In genomic region chr16:84703769-84704660, GRCm38 (mm10) we compare ENCODE assay signal across 8 mouse cellular contexts. TPM values are rescaled to one million over a fixed set of nuclear protein-coding genes. Genes with fewer than 3 reads are reported as not detected.
DNase-seq lines count a peak whose midpoint lies in the region; ATAC-seq and TF ChIP-seq lines count a peak whose summit lies in the region.

No protein-coding gene starts in this region.

- no peak for TF ChIP-seq CTCF in spleen, adult 2 months (IDR thresholded peaks at IDR 0.05; ENCODE audit: extremely low read depth, insufficient read depth, insufficient read length, insufficient replicate concordance)

- peak; percentile 2 for DNase-seq in embryo, embryonic 10.5 days (ENCODE audit: low spot score)
- no peak for DNase-seq in embryo, embryonic 10 days (ENCODE audit: low spot score)
- DNase-seq in spleen, adult 2 months (ENCODE audit: low read depth in 1 of 2, low spot score in 2 of 2), result no peak
- DNase-seq in spleen, postnatal 36 days (ENCODE audit: low spot score in 2 of 2), result no peak
- DNase-seq in limb, embryonic 14.5 days (ENCODE audit: low spot score), result no peak
- DNase-seq in frontal cortex, adult 2 months (ENCODE audit: extremely low spot score in 1 of 2, low spot score in 1 of 2), result no peak
- no peak for DNase-seq in layer of hippocampus, adult 11-12 months (ENCODE audit: low spot score)

- TF ChIP-seq POLR2A in spleen, adult 2 months (IDR thresholded peaks at IDR 0.05; ENCODE audit: low read depth, low read length), result no peak
- no peak for TF ChIP-seq POLR2A in limb, embryonic 14.5 days (IDR thresholded peaks at IDR 0.05; ENCODE audit: borderline replicate concordance, extremely low read depth, insufficient read depth, insufficient read length)

- H3K4me2 ChIP-seq in limb, embryonic 14.5 days (replicated peaks; ENCODE audit: low read depth, low read length, severe bottlenecking), result peak overlapping the region; percentile 94
- H3K4me2 ChIP-seq in stomach, embryonic 15.5 days, result peak overlapping the region; percentile 97

- WGBS in spleen, adult 2 months, result 61% methylated on average over 13 of the region's 13 CpGs
- 57% methylated on average over 13 of the region's 13 CpGs for WGBS in limb, embryonic 14.5 days
- 57% methylated on average over 13 of the region's 13 CpGs for WGBS in stomach, embryonic 15.5 days

- H3K27me3 ChIP-seq in spleen, adult 2 months (ENCODE audit: control insufficient read depth, insufficient read depth, low read length), result no peaks in the 10 kb centered on the region
- no peaks in the 10 kb centered on the region; the same call in 1 of the 2 replicates for H3K27me3 ChIP-seq in limb, embryonic 14.5 days (ENCODE audit: control insufficient read depth, insufficient read depth, low read length)
- 0 out of 2 replicates have a peak, but pooled peaks cover 7% of the 10 kb centered on the region for H3K27me3 ChIP-seq in stomach, embryonic 15.5 days (replicated peaks)

- peaks cover 3% of the 10 kb centered on the region for H3K4me1 ChIP-seq in spleen, adult 2 months (ENCODE audit: control insufficient read depth, insufficient read depth, insufficient read length)
- peaks cover 7% of the 10 kb centered on the region; the same call in 1 of the 2 replicates for H3K4me1 ChIP-seq in limb, embryonic 14.5 days (ENCODE audit: control insufficient read depth, insufficient read depth, low read length)
- H3K4me1 ChIP-seq in stomach, embryonic 15.5 days, result peaks cover 5% of the 10 kb centered on the region; the same call in 1 of the 2 replicates

- peak overlapping the region; percentile 77 for H3K4me3 ChIP-seq in spleen, adult 2 months (ENCODE audit: extremely low read depth, insufficient read depth, insufficient read length)
- H3K4me3 ChIP-seq in limb, embryonic 14.5 days (replicated peaks; ENCODE audit: low read length), result peak overlapping the region; percentile 58
- peak overlapping the region; percentile 61 for H3K4me3 ChIP-seq in stomach, embryonic 15.5 days (replicated peaks)

- H3K36me3 ChIP-seq in spleen, adult 2 months (ENCODE audit: control insufficient read depth, insufficient read depth, low read length), result no peaks in the 10 kb centered on the region
- H3K36me3 ChIP-seq in limb, embryonic 14.5 days (ENCODE audit: control insufficient read depth, insufficient read depth, low read length), result no peaks in the 10 kb centered on the region
- H3K36me3 ChIP-seq in stomach, embryonic 15.5 days, result no peaks in the 10 kb centered on the region

- no peak for ATAC-seq in limb, embryonic 14.5 days (ENCODE audit: low FRiP score, low read depth)
- ATAC-seq in stomach, embryonic 15.5 days (ENCODE audit: insufficient read depth, low FRiP score, low read depth), result no peak

- H3K9ac ChIP-seq in limb, embryonic 14.5 days (ENCODE audit: low read depth, low read length, severe bottlenecking), result peak overlapping the region; percentile 68; the same call in 1 of the 2 replicates
- no peak overlapping the region for H3K9ac ChIP-seq in stomach, embryonic 15.5 days

- H3K9me3 ChIP-seq in limb, embryonic 14.5 days (ENCODE audit: control insufficient read depth, low read length), result no peaks in the 10 kb centered on the region
- no peaks in the 10 kb centered on the region for H3K9me3 ChIP-seq in stomach, embryonic 15.5 days

- no peak overlapping the region for H3K27ac ChIP-seq in spleen, adult 2 months (ENCODE audit: insufficient read depth, low read length)
- H3K27ac ChIP-seq in limb, embryonic 14.5 days (replicated peaks; ENCODE audit: low read depth, low read length), result no peak overlapping the region
- no peak overlapping the region for H3K27ac ChIP-seq in stomach, embryonic 15.5 days

RNA-seq across cellular contexts. Expression of gene Mrpl39, which starts 31.5 kb away (rescaled TPM):
- polyA plus RNA-seq in spleen, adult 2 months (2012; rRNA removed), result 4.6 and 6.3 TPM in 2 replicates
- 28.0 and 39.1 TPM in 2 replicates for polyA plus RNA-seq in limb, embryonic 14.5 days (2012; rRNA removed)
- polyA plus RNA-seq in limb, embryonic 14.5 days (2014; fragmentation: Nextera tagmentation; extraction: Ambion mirVana), result 41.1 and 46.1 TPM in 2 replicates
- polyA plus RNA-seq in stomach, embryonic 15.5 days (2015; fragmentation: Nextera tagmentation; extraction: Ambion mirVana), result 41.9 and 48.6 TPM in 2 replicates
- 24.1 and 24.6 TPM in 2 replicates for polyA plus RNA-seq in frontal cortex, adult 2 months (2012; rRNA removed)
